9 mouse cellular contexts compared by ENCODE assay signal in the genomic region with DNA sequence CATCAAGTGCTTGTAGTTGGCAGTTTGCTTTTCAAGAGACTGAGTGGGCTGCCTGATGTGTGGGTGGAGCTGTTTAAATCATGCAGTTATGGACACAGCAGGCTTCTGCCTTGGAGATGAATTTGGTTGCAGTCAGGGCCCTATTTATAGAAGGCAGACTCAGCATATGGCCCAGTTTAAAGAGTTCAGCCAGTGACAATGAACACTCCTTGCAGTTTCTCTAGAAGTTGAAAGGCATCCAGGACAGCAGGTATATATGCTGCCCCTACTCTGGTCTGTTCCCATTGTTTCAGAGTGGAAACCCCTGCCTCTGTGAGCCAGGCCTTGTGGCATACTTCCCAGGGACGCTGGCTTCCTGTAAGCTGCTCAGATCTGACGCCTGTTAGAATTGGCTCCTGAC.
DNase-seq lines count a peak whose midpoint lies in the region; ATAC-seq lines count a peak whose summit lies in the region.
"Had no signal": no experiment of that assay in that cellular context is flagged by ENCODE, and none has a peak within 500 bp of the region (broad histone marks: within the 10 kb centered on the region; RNA-seq: fewer than 3 reads in every experiment).

No protein-coding gene starts in this region.

- no peak overlapping the region for H3K4me3 ChIP-seq in midbrain, embryonic 16.5 days (ENCODE audit: low read depth, low read length)
- H3K4me3 ChIP-seq in midbrain, embryonic 10.5 days: no peak overlapping the region
- H3K4me3 ChIP-seq: limb, embryonic 13.5 days had no signal

- DNase-seq in cerebellum, postnatal 4 days (ENCODE audit: low spot score in 2 of 2): no peak
- no peak for DNase-seq in midbrain, embryonic 10.5 days (ENCODE audit: low spot score)
- DNase-seq in layer of hippocampus, adult 8-10 months (ENCODE audit: low spot score in 2 of 2): peak; percentile 72 to 80
- peak; percentile 75 for DNase-seq in right cerebral cortex, postnatal 25 days
- no peak for DNase-seq in adrenal gland, adult 2 months

- no peak overlapping the region for H3K4me2 ChIP-seq in midbrain, embryonic 16.5 days (ENCODE audit: low read length)
- H3K4me2 ChIP-seq: limb, embryonic 13.5 days had no signal

- no peaks in the 10 kb centered on the region for H3K9me3 ChIP-seq in midbrain, embryonic 16.5 days (replicated peaks; ENCODE audit: control insufficient read depth, low read length, poor library complexity, severe bottlenecking)
- no peaks in the 10 kb centered on the region for H3K9me3 ChIP-seq in midbrain, embryonic 10.5 days (replicated peaks)
- H3K9me3 ChIP-seq: limb, embryonic 13.5 days had no signal

- no peaks in the 10 kb centered on the region for H3K36me3 ChIP-seq in midbrain, embryonic 16.5 days (ENCODE audit: control insufficient read depth, insufficient read depth, low read length)
- no peaks in the 10 kb centered on the region for H3K36me3 ChIP-seq in midbrain, embryonic 10.5 days
- H3K36me3 ChIP-seq: limb, embryonic 13.5 days had no signal

- H3K4me1 ChIP-seq in midbrain, embryonic 16.5 days (ENCODE audit: control insufficient read depth, insufficient read depth, low read length): peaks cover 64% of the 10 kb centered on the region
- peaks cover 42% of the 10 kb centered on the region for H3K4me1 ChIP-seq in midbrain, embryonic 10.5 days

- H3K9ac ChIP-seq in midbrain, embryonic 16.5 days (ENCODE audit: low read depth, low read length): no peak overlapping the region
- H3K9ac ChIP-seq: limb, embryonic 13.5 days had no signal

- ATAC-seq in cerebellum, adult (ENCODE audit: insufficient number of reproducible peaks, low FRiP score, low TSS enrichment): peak; percentile 45
- no peak for ATAC-seq in midbrain, embryonic 16.5 days
- no peak for ATAC-seq in megakaryocyte-erythroid progenitor cell, adult 5-6 weeks (replicated peaks; ENCODE audit: low FRiP score, low TSS enrichment, poor library complexity, severe bottlenecking)

- H3K27ac ChIP-seq in midbrain, embryonic 16.5 days (ENCODE audit: low read length): peak overlapping the region; percentile 10
- H3K27ac ChIP-seq in midbrain, embryonic 10.5 days (replicated peaks): no peak overlapping the region
- H3K27ac ChIP-seq: limb, embryonic 13.5 days had no signal

- no peaks in the 10 kb centered on the region for H3K27me3 ChIP-seq in midbrain, embryonic 16.5 days (ENCODE audit: control insufficient read depth, insufficient read depth, low read depth, low read length)
- peaks cover 50% of the 10 kb centered on the region for H3K27me3 ChIP-seq in midbrain, embryonic 10.5 days (ENCODE audit: low read depth, poor library complexity, severe bottlenecking)
- H3K27me3 ChIP-seq: limb, embryonic 13.5 days had no signal

- WGBS in midbrain, embryonic 16.5 days: 35% methylated on average over 2 of the region's 2 CpGs
- 57% methylated on average over 2 of the region's 2 CpGs for WGBS in midbrain, embryonic 10.5 days

Comparison
In these comparisons a context has a peak if more than half of its experiments do, and no peak if none do; other contexts are left out.
1. DNase-seq: peak in layer of hippocampus, adult 8-10 months (2 of 2) and right cerebral cortex, postnatal 25 days (single experiment); none in cerebellum, postnatal 4 days (0 of 2), midbrain, embryonic 10.5 days (single experiment) and adrenal gland, adult 2 months (single experiment).